Mouse (Mus musculus) limb, embryonic 15.5 days (tissue): ENCODE results near the gene Cpn2. TPM values are rescaled to one million over a fixed set of nuclear protein-coding genes. Genes with fewer than 3 reads are reported as not detected.
A peak's percentile ranks its signal among the peaks of the same experiment; 100 is the strongest.

Source experiments
- ATAC-seq: fragments of 200-750 bp; cut with Nextera tagmentation; 2 replicates; pipeline ENCODE4 v1.8.0; 2017; ENCODE audit warnings: low read depth, moderate TSS enrichment; ENCODE audit not compliant: insufficient number of reproducible peaks, low FRiP score, low TSS enrichment
- H3K27ac ChIP-seq: fragments of 300-500 bp; sonication (generic); 2 replicates; pipeline ENCODE4 v1.5.1; 2015; ENCODE audit warnings: moderate library complexity, mild to moderate bottlenecking, inconsistent platforms
- H3K27me3 ChIP-seq: fragments of 300-500 bp; sonication (generic); 2 replicates; pipeline ENCODE4 v1.6.1; 2015; ENCODE audit warnings: inconsistent platforms
- H3K36me3 ChIP-seq: fragments of 300-500 bp; sonication (generic); 2 replicates; pipeline ENCODE4 v1.6.1; 2015; ENCODE audit warnings: inconsistent platforms
- H3K4me1 ChIP-seq: fragments of 300-500 bp; sonication (generic); 2 replicates; pipeline ENCODE4 v1.6.1; 2015; ENCODE audit warnings: inconsistent platforms
- H3K4me2 ChIP-seq: fragments of 300-500 bp; sonication (generic); 2 replicates; pipeline ENCODE4 v1.6.1; 2015; ENCODE audit warnings: mild to moderate bottlenecking, inconsistent platforms
- H3K4me3 ChIP-seq: fragments of 300-500 bp; sonication (generic); 2 replicates; pipeline ENCODE4 v1.5.1; 2015; ENCODE audit warnings: mild to moderate bottlenecking, inconsistent platforms
- H3K9ac ChIP-seq: fragments of 300-500 bp; sonication (generic); 2 replicates; pipeline ENCODE4 v1.6.1; 2015; ENCODE audit warnings: inconsistent platforms
- H3K9me3 ChIP-seq: fragments of 300-500 bp; sonication (generic); 2 replicates; pipeline ENCODE4 v1.6.1; 2016; ENCODE audit warnings: inconsistent platforms
- WGBS: fragments of 180-500 bp; shearing (Covaris S2); methylation state at CpG from one replicate; pipeline ENCODE4 v1.1.7; 2015; 5-methylcytosine and 5-hydroxymethylcytosine counted together
- polyA plus RNA-seq: library from polyadenylated mRNA; unstranded; fragments of >200 nt; fragmentation: Nextera tagmentation; extraction: Ambion mirVana; gene quantifications from 2 replicates; pipeline ENCODE4 v1.2.1, GENCODE M21; 2015

Cpn2 gene
- polyA plus RNA-seq, 1 experiment from 2014 or later: not detected

GRCm38 (mm10) chr16:30273065-30273464 lies 5.8 kb upstream of the Cpn2 start:
- Histone ChIP-seq H3K27ac (no peak overlapping the region), H3K9ac (no peak overlapping the region), H3K4me2 (no peak overlapping the region), H3K4me1 (peaks cover 33% of the 10 kb centered on the region), H3K27me3 (no peaks in the 10 kb centered on the region), H3K36me3 (no peaks in the 10 kb centered on the region), H3K4me3 (no peak overlapping the region), H3K9me3 (no peaks in the 10 kb centered on the region)
- ATAC-seq: no peak
- WGBS: 93% methylated on average over 8 of the region's 8 CpGs

- peaks cover 32% of the 10 kb centered on the region for H3K4me1 ChIP-seq
- no peaks in the 10 kb centered on the region for H3K9me3 ChIP-seq
- no peak for ATAC-seq
- no peak overlapping the region for H3K4me2 ChIP-seq
- no peak overlapping the region for H3K4me3 ChIP-seq
- H3K36me3 ChIP-seq: no peaks in the 10 kb centered on the region
- H3K27ac ChIP-seq: peak overlapping the region; percentile 88
- no peaks in the 10 kb centered on the region for H3K27me3 ChIP-seq
- 45% methylated on average over 6 of the region's 6 CpGs for WGBS
- H3K9ac ChIP-seq: no peak overlapping the region
These were observed 4.8 kb upstream of the Cpn2 start for GRCm38 (mm10) chr16:30271941-30272595.

- peaks cover 32% of the 10 kb centered on the region for H3K4me1 ChIP-seq
- 35% methylated on average over 8 of the region's 8 CpGs for WGBS
- H3K27me3 ChIP-seq: no peaks in the 10 kb centered on the region
- no peaks in the 10 kb centered on the region for H3K9me3 ChIP-seq
- H3K4me3 ChIP-seq: no peak overlapping the region
- no peak overlapping the region for H3K9ac ChIP-seq
- H3K27ac ChIP-seq: peak overlapping the region; percentile 88
- no peaks in the 10 kb centered on the region for H3K36me3 ChIP-seq
- no peak overlapping the region for H3K4me2 ChIP-seq
- ATAC-seq: peak; percentile 67; the same call in 1 of the 2 replicates
These were observed 4.0 kb upstream of the Cpn2 start for GRCm38 (mm10) chr16:30271223-30271761.

GRCm38 (mm10) chr16:30266561-30266960 lies 738 bp downstream of the Cpn2 start:
- Histone ChIP-seq H3K4me1 (peaks cover 16% of the 10 kb centered on the region), H3K4me2 (no peak overlapping the region), H3K27ac (no peak overlapping the region)

GRCm38 (mm10) chr16:30265611-30266010 lies 1.7 kb downstream of the Cpn2 start:
- 65% methylated on average over 4 of the region's 4 CpGs for WGBS
- no peak for ATAC-seq
- H3K9me3 ChIP-seq: no peaks in the 10 kb centered on the region

More at GRCm38 (mm10) chr16:30266561-30266960, 738 bp downstream of the Cpn2 start:
- H3K9ac ChIP-seq: no peak overlapping the region
- WGBS: 76% methylated on average over 5 of the region's 5 CpGs
- ATAC-seq: no peak
- H3K9me3 ChIP-seq: no peaks in the 10 kb centered on the region
- no peaks in the 10 kb centered on the region for H3K36me3 ChIP-seq
- H3K27me3 ChIP-seq: no peaks in the 10 kb centered on the region
- no peak overlapping the region for H3K4me3 ChIP-seq

GRCm38 (mm10) chr16:30263156-30263555 lies 4.1 kb downstream of the Cpn2 start:
- ATAC-seq: no peak
- no peaks in the 10 kb centered on the region for H3K9me3 ChIP-seq
- H3K4me3 ChIP-seq: no peak overlapping the region
- no peak overlapping the region for H3K9ac ChIP-seq
- no peaks in the 10 kb centered on the region for H3K36me3 ChIP-seq
- no peaks in the 10 kb centered on the region for H3K27me3 ChIP-seq
- no peak overlapping the region for H3K27ac ChIP-seq
- WGBS: 51% methylated on average over 4 of the region's 4 CpGs
- H3K4me1 ChIP-seq: 0 out of 2 replicates have a peak, but pooled peaks cover 2% of the 10 kb centered on the region
- H3K4me2 ChIP-seq: no peak overlapping the region

More at GRCm38 (mm10) chr16:30265611-30266010, 1.7 kb downstream of the Cpn2 start:
- Histone ChIP-seq H3K27ac (no peak overlapping the region), H3K4me3 (no peak overlapping the region), H3K4me2 (no peak overlapping the region), H3K4me1 (0 out of 2 replicates have a peak, but pooled peaks cover 7% of the 10 kb centered on the region), H3K36me3 (no peaks in the 10 kb centered on the region), H3K27me3 (no peaks in the 10 kb centered on the region), H3K9ac (no peak overlapping the region)

GRCm38 (mm10) chr16:30262664-30263063 lies 4.6 kb downstream of the Cpn2 start:
- Histone ChIP-seq H3K9ac (no peak overlapping the region), H3K36me3 (no peaks in the 10 kb centered on the region), H3K27ac (no peak overlapping the region), H3K4me1 (0 out of 2 replicates have a peak, but pooled peaks cover 2% of the 10 kb centered on the region), H3K27me3 (no peaks in the 10 kb centered on the region), H3K4me3 (no peak overlapping the region), H3K9me3 (no peaks in the 10 kb centered on the region), H3K4me2 (no peak overlapping the region)
- ATAC-seq: no peak
- 2% methylated on average over 2 of the region's 2 CpGs for WGBS

- Histone ChIP-seq H3K36me3 (no peaks in the 10 kb centered on the region), H3K4me2 (no peak overlapping the region), H3K4me3 (no peak overlapping the region), H3K4me1 (0 out of 2 replicates have a peak, but pooled peaks cover 2% of the 10 kb centered on the region), H3K9me3 (no peaks in the 10 kb centered on the region), H3K27me3 (no peaks in the 10 kb centered on the region), H3K27ac (no peak overlapping the region), H3K9ac (no peak overlapping the region)
- no peak for ATAC-seq
- 83% methylated on average over 10 of the region's 10 CpGs for WGBS
These were observed 5.1 kb downstream of the Cpn2 start for GRCm38 (mm10) chr16:30262157-30262556.

- H3K27ac ChIP-seq: no peak overlapping the region
- WGBS: 89% methylated on average over 9 of the region's 9 CpGs
- no peaks in the 10 kb centered on the region for H3K36me3 ChIP-seq
- H3K27me3 ChIP-seq: no peaks in the 10 kb centered on the region
- H3K4me2 ChIP-seq: no peak overlapping the region
- no peak overlapping the region for H3K9ac ChIP-seq
- H3K9me3 ChIP-seq: no peaks in the 10 kb centered on the region
- H3K4me1 ChIP-seq: 0 out of 2 replicates have a peak, but pooled peaks cover 2% of the 10 kb centered on the region
- ATAC-seq: no peak
- no peak overlapping the region for H3K4me3 ChIP-seq
These were observed 6.0 kb downstream of the Cpn2 start for GRCm38 (mm10) chr16:30261341-30261740.

- H3K4me3 ChIP-seq: no peak overlapping the region
- no peaks in the 10 kb centered on the region for H3K27me3 ChIP-seq
- 84% methylated on average over 15 of the region's 15 CpGs for WGBS
- H3K4me2 ChIP-seq: no peak overlapping the region
- no peak overlapping the region for H3K9ac ChIP-seq
- peaks cover 2% of the 10 kb centered on the region; the same call in 1 of the 2 replicates for H3K4me1 ChIP-seq
- H3K36me3 ChIP-seq: no peaks in the 10 kb centered on the region
- H3K27ac ChIP-seq: no peak overlapping the region
- ATAC-seq: no peak
- no peaks in the 10 kb centered on the region for H3K9me3 ChIP-seq
These were observed 7.2 kb downstream of the Cpn2 start for GRCm38 (mm10) chr16:30260012-30260635.

GRCm38 (mm10) chr16:30259444-30259843 lies 7.9 kb downstream of the Cpn2 start:
- no peak for ATAC-seq
- Histone ChIP-seq H3K36me3 (no peaks in the 10 kb centered on the region), H3K9me3 (no peaks in the 10 kb centered on the region), H3K4me2 (no peak overlapping the region), H3K9ac (no peak overlapping the region), H3K4me1 (peaks cover 4% of the 10 kb centered on the region; the same call in 1 of the 2 replicates), H3K27ac (no peak overlapping the region), H3K4me3 (no peak overlapping the region), H3K27me3 (no peaks in the 10 kb centered on the region)
- 77% methylated on average over 10 of the region's 10 CpGs for WGBS

- WGBS: 83% methylated on average over 7 of the region's 7 CpGs
- peaks cover 4% of the 10 kb centered on the region; the same call in 1 of the 2 replicates for H3K4me1 ChIP-seq
- no peak overlapping the region for H3K9ac ChIP-seq
- no peaks in the 10 kb centered on the region for H3K36me3 ChIP-seq
- H3K27ac ChIP-seq: no peak overlapping the region
- no peaks in the 10 kb centered on the region for H3K27me3 ChIP-seq
- ATAC-seq: no peak
- no peak overlapping the region for H3K4me2 ChIP-seq
- H3K4me3 ChIP-seq: no peak overlapping the region
- no peaks in the 10 kb centered on the region for H3K9me3 ChIP-seq
These were observed 8.9 kb downstream of the Cpn2 start for GRCm38 (mm10) chr16:30258441-30258840.
